Mouse (Mus musculus) embryonic facial prominence, embryonic 13.5 days (tissue): ENCODE measurements at regions not wholly inside any gene's neighbourhood (a gene's known extent, or its start where the extent isn't known, plus 50 kb on each side); places are given as distances from the start of the nearest gene placed in this dataset.

Source experiments
- ATAC-seq: fragments of 200-750 bp; cut with Nextera tagmentation; 2 replicates; pipeline ENCODE4 v1.8.0; 2017; ENCODE audit warnings: low read depth; ENCODE audit not compliant: insufficient number of reproducible peaks, insufficient read depth, low FRiP score, low TSS enrichment
- H3K27ac ChIP-seq: fragments of 300-500 bp; sonication (generic); 2 replicates; pipeline ENCODE4 v1.5.1; 2015; ENCODE audit warnings: moderate library complexity, mild to moderate bottlenecking, inconsistent platforms
- H3K27me3 ChIP-seq: fragments of 300-500 bp; sonication (generic); 2 replicates; pipeline ENCODE4 v1.6.1; 2015; ENCODE audit warnings: mild to moderate bottlenecking, inconsistent platforms
- H3K36me3 ChIP-seq: fragments of 300-500 bp; sonication (generic); 2 replicates; pipeline ENCODE4 v1.6.1; 2015; ENCODE audit warnings: mild to moderate bottlenecking, inconsistent platforms
- H3K4me1 ChIP-seq: fragments of 300-500 bp; sonication (generic); 2 replicates; pipeline ENCODE4 v1.6.1; 2015; ENCODE audit warnings: inconsistent platforms
- H3K4me2 ChIP-seq: fragments of 300-500 bp; sonication (generic); 2 replicates; pipeline ENCODE4 v1.6.1; 2015; ENCODE audit warnings: moderate library complexity, mild to moderate bottlenecking, inconsistent platforms
- H3K4me3 ChIP-seq: fragments of 300-500 bp; sonication (generic); 2 replicates; pipeline ENCODE4 v1.5.1; 2015; ENCODE audit warnings: mild to moderate bottlenecking, inconsistent platforms
- H3K9ac ChIP-seq: fragments of 300-500 bp; sonication (generic); 2 replicates; pipeline ENCODE4 v1.6.1; 2015; ENCODE audit warnings: mild to moderate bottlenecking, inconsistent platforms
- H3K9me3 ChIP-seq: fragments of 300-500 bp; sonication (generic); 2 replicates; pipeline ENCODE4 v1.6.1; 2016; ENCODE audit warnings: inconsistent platforms
- WGBS: fragments of 180-500 bp; shearing (Covaris S2); methylation state at CpG from one replicate; pipeline ENCODE4 v1.1.7; 2015; ENCODE audit warnings: mixed read lengths; 5-methylcytosine and 5-hydroxymethylcytosine counted together

GRCm38 (mm10) chr2:160093078-160093477 lies 240.9 kb downstream of the Gm826 start:
- Histone ChIP-seq H3K4me3 (no peak overlapping the region), H3K27me3 (peaks cover 2% of the 10 kb centered on the region; the same call in 1 of the 2 replicates), H3K36me3 (no peaks in the 10 kb centered on the region), H3K4me1 (no peaks in the 10 kb centered on the region), H3K9ac (no peak overlapping the region), H3K4me2 (no peak overlapping the region), H3K27ac (no peak overlapping the region), H3K9me3 (no peaks in the 10 kb centered on the region)
- ATAC-seq: no peak
- 35% methylated on average over 12 of the region's 12 CpGs for WGBS

DNA sequence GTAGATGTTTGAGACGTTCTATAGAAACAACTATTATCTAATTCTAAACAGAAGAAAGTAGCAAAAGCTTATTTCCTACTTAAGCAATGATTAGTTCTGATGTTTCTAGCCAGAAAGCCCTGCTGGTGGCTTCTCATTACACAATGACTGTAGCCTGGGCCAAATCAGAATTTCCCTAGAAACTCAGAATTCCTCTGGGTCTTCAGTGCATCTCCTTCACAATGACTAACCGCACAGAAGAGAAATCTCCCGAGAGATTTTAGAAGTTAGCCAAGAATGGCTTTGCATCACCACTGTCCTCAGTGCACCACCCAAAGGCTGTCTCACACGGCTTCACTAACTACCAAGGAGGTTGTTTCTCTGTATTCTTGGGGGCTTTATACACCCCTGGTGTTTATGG lies 248.0 kb downstream of the Gm826 start:
- Histone ChIP-seq H3K4me3 (no peak overlapping the region), H3K9me3 (no peaks in the 10 kb centered on the region), H3K27me3 (no peaks in the 10 kb centered on the region), H3K4me1 (no peaks in the 10 kb centered on the region), H3K27ac (no peak overlapping the region), H3K36me3 (no peaks in the 10 kb centered on the region), H3K4me2 (no peak overlapping the region), H3K9ac (no peak overlapping the region)
- WGBS: 84% methylated on average over 4 of the region's 4 CpGs
- no peak for ATAC-seq

DNA sequence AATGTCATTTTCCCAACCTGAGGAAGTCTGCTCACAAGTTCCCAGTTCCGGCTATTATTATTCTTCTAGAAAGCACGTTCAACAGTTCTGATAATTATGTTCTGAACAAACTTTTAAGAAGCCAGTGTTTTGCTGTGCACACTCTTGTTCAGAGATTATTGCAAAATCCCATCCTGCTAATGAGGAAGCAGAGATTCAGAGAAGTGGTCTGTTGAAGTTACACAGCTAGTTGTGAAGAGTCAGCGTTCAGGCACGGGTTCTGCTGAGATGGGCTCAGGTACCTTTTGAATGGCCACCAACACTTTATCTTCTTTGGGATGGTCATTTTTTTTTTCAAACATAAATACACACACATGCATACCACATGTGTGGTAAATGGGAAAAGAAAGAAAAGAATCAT lies 250.3 kb downstream of the Gm826 start:
- H3K4me1 ChIP-seq: no peaks in the 10 kb centered on the region
- H3K27ac ChIP-seq: no peak overlapping the region
- no peak overlapping the region for H3K4me3 ChIP-seq
- H3K27me3 ChIP-seq: no peaks in the 10 kb centered on the region
- H3K9me3 ChIP-seq: no peaks in the 10 kb centered on the region
- no peak overlapping the region for H3K9ac ChIP-seq
- H3K4me2 ChIP-seq: no peak overlapping the region
- 88% methylated on average over 4 of the region's 4 CpGs for WGBS
- ATAC-seq: no peak
- no peaks in the 10 kb centered on the region for H3K36me3 ChIP-seq

DNA sequence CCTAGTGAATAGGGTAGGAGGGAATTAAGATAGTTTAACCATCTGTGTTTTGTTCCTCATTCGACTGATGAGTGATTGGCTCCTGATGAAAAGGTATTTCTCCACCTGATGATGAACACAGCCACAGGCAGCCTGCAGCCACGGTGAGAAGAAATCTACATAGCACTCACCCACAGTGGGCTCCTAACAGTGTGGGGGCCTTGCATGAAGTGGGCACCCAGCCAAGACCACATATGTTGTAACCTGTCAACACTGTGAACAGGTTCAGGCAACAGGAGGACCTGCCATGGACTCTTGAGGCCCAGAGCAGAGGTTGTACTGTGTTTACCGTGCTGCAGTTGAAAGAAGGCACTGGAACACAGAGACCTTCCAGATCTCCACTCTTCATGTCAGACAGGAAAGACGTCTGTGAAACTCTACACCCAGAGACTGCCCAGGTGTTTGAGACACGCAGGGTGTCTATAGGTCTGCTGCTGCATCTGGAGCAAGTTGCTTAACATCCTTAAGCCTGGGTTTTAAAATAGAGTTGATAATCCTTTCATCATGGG lies 251.8 kb downstream of the Gm826 start:
- Histone ChIP-seq H3K36me3 (no peaks in the 10 kb centered on the region), H3K27ac (no peak overlapping the region), H3K9ac (no peak overlapping the region), H3K4me2 (no peak overlapping the region), H3K4me1 (no peaks in the 10 kb centered on the region), H3K27me3 (no peaks in the 10 kb centered on the region), H3K9me3 (no peaks in the 10 kb centered on the region), H3K4me3 (no peak overlapping the region)
- WGBS: 51% methylated on average over 5 of the region's 5 CpGs
- ATAC-seq: peak; percentile 59; the same call in 1 of the 2 replicates

DNA sequence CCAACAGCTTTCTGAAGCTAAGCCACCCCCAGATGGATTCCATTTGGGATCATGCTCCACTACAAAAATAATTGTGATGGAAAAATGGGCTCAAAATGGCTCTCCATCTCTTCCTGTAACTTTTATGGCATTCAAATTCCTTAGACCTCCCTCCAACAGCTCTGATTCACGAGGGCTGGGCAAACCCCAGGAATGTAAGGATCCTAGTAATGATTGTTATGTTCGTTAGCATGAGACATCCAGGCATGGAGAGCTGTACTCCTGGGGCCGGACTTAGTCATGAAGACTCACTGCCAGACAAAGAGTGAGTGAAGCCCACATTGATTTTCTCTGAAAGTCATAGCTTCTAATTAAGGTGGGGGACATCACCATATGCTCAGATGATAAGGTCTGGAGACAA lies 258.3 kb downstream of the Gm826 start:
- no peak for ATAC-seq
- 61% methylated on average over 3 of the region's 3 CpGs for WGBS
- Histone ChIP-seq H3K4me1 (no peaks in the 10 kb centered on the region), H3K9me3 (no peaks in the 10 kb centered on the region), H3K27ac (no peak overlapping the region), H3K9ac (no peak overlapping the region), H3K4me3 (no peak overlapping the region), H3K36me3 (no peaks in the 10 kb centered on the region), H3K4me2 (no peak overlapping the region), H3K27me3 (no peaks in the 10 kb centered on the region)

DNA sequence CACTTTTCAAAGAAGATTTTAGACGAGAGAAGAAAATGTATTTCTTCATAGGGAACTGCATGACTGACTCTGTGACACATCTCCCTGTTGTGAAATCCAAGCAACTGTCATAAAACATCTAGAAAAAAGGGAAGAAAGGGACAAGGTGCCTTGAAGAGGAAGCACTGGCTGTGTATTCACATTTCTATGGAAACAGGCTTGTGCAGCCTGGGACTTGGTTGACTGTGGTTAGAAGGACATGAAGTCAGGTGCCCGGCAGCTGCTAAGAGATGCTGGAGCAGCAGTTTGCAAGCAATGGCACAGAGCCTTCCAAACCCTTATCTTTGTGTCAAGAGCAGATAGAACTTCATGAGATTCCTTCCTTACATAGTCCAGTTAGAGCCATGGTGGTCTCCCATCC lies 263.5 kb downstream of the Gm826 start:
- Histone ChIP-seq H3K4me3 (no peak overlapping the region), H3K4me2 (no peak overlapping the region), H3K36me3 (no peaks in the 10 kb centered on the region), H3K9ac (no peak overlapping the region), H3K27me3 (no peaks in the 10 kb centered on the region), H3K4me1 (peaks cover 10% of the 10 kb centered on the region), H3K27ac (no peak overlapping the region), H3K9me3 (no peaks in the 10 kb centered on the region)
- WGBS: 86% methylated on average over 2 of the region's 2 CpGs
- ATAC-seq: no peak

- no peak overlapping the region for H3K4me3 ChIP-seq
- H3K9ac ChIP-seq: no peak overlapping the region
- no peaks in the 10 kb centered on the region for H3K9me3 ChIP-seq
- H3K27me3 ChIP-seq: no peaks in the 10 kb centered on the region
- no peak for ATAC-seq
- H3K4me2 ChIP-seq: no peak overlapping the region
- 80% methylated on average over 4 of the region's 4 CpGs for WGBS
- peaks cover 10% of the 10 kb centered on the region for H3K4me1 ChIP-seq
- no peak overlapping the region for H3K27ac ChIP-seq
- no peaks in the 10 kb centered on the region for H3K36me3 ChIP-seq
These were observed 265.2 kb downstream of the Gm826 start for GRCm38 (mm10) chr2:160068772-160069171.

- no peak overlapping the region for H3K9ac ChIP-seq
These were observed 266.1 kb downstream of the Gm826 start for GRCm38 (mm10) chr2:160067904-160068303.

GRCm38 (mm10) chr2:160066491-160067303 lies 267.3 kb downstream of the Gm826 start:
- Histone ChIP-seq H3K9ac (no peak overlapping the region), H3K4me1 (peaks cover 10% of the 10 kb centered on the region), H3K27ac (no peak overlapping the region), H3K27me3 (peaks cover 3% of the 10 kb centered on the region; the same call in 1 of the 2 replicates), H3K4me3 (no peak overlapping the region), H3K9me3 (no peaks in the 10 kb centered on the region), H3K4me2 (no peak overlapping the region), H3K36me3 (no peaks in the 10 kb centered on the region)
- WGBS: 29% methylated on average over 6 of the region's 6 CpGs
- ATAC-seq: no peak

More at GRCm38 (mm10) chr2:160067904-160068303, 266.1 kb downstream of the Gm826 start:
- WGBS: 75% methylated on average over 9 of the region's 9 CpGs
- no peaks in the 10 kb centered on the region for H3K9me3 ChIP-seq
- H3K4me1 ChIP-seq: peaks cover 10% of the 10 kb centered on the region
- H3K4me3 ChIP-seq: no peak overlapping the region
- no peaks in the 10 kb centered on the region for H3K27me3 ChIP-seq
- H3K27ac ChIP-seq: no peak overlapping the region
- H3K36me3 ChIP-seq: no peaks in the 10 kb centered on the region
- no peak overlapping the region for H3K4me2 ChIP-seq
- ATAC-seq: no peak

GRCm38 (mm10) chr2:160062148-160062937 lies 271.6 kb downstream of the Gm826 start:
- Histone ChIP-seq H3K9ac (no peak overlapping the region), H3K27ac (no peak overlapping the region), H3K9me3 (no peaks in the 10 kb centered on the region), H3K27me3 (peaks cover 3% of the 10 kb centered on the region; the same call in 1 of the 2 replicates), H3K4me2 (no peak overlapping the region), H3K4me1 (peaks cover 14% of the 10 kb centered on the region), H3K4me3 (no peak overlapping the region), H3K36me3 (no peaks in the 10 kb centered on the region)
- ATAC-seq: no peak
- 80% methylated on average over 4 of the region's 4 CpGs for WGBS

- 82% methylated on average over 5 of the region's 5 CpGs for WGBS
These were observed 273.9 kb downstream of the Gm826 start for GRCm38 (mm10) chr2:160060091-160060490.

More at GRCm38 (mm10) chr2:160060091-160060490, 273.9 kb downstream of the Gm826 start:
- Histone ChIP-seq H3K27me3 (peaks cover 3% of the 10 kb centered on the region; the same call in 1 of the 2 replicates), H3K4me2 (no peak overlapping the region), H3K27ac (no peak overlapping the region), H3K4me3 (no peak overlapping the region), H3K36me3 (no peaks in the 10 kb centered on the region), H3K9ac (no peak overlapping the region), H3K9me3 (no peaks in the 10 kb centered on the region), H3K4me1 (peaks cover 5% of the 10 kb centered on the region; the same call in 1 of the 2 replicates)
- ATAC-seq: no peak
